Mouse (Mus musculus) brain, embryonic 14.5 days (tissue): ENCODE results near the gene Ube2d2b. TPM values are rescaled to one million over a fixed set of nuclear protein-coding genes. Genes with fewer than 3 reads are reported as not detected.

Source experiments
- DNase-seq: peaks from one replicate; pipeline ENCODE4 v3.0.0-alpha.2; 2011; ENCODE audit warnings: low read depth
- CTCF ChIP-seq: fragments of 200-500 bp; IDR thresholded peaks from 2 replicates; pipeline ENCODE4 v1.5.1; 2012; ENCODE audit warnings: inconsistent platforms, mild to moderate bottlenecking, moderate library complexity, borderline replicate concordance; ENCODE audit not compliant: insufficient read depth, insufficient read length; ENCODE audit errors: extremely low read depth
- POLR2A ChIP-seq: fragments of 200-500 bp; IDR thresholded peaks from 2 replicates; pipeline ENCODE4 v1.6.1; 2012; ENCODE audit warnings: mild to moderate bottlenecking, inconsistent platforms, borderline replicate concordance; ENCODE audit not compliant: poor library complexity, insufficient read depth, insufficient read length, severe bottlenecking; ENCODE audit errors: extremely low read depth
- polyA plus RNA-seq: library from polyadenylated mRNA; depleted of rRNA; stranded (reverse); fragments of >200 nt; gene quantifications from 2 replicates; pipeline ENCODE4 v1.2.3, GENCODE M21; 2012; rRNA removed

Gene Ube2d2b
- polyA plus RNA-seq, 1 experiment, result not detected

DNA sequence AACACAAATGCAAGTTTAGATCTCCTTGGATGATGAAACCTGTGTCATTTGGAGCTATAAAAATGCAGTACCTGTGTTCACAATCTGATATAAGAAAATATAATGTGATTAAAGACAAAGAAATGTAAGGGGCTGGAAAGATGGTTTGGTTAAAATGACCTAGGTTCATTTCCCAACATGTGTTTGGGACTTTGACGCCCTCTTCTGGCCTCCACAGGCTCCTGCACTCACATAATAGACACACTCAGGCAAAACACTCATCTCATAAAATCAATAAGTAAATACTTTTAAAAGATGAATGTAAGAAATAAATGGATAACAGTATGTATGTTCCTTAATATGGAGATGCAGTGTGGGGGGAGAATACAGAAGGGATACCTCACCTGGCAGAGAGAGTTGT, 47.2 kb downstream of the Ube2d2b start:
- DNase-seq, result no peak

DNA sequence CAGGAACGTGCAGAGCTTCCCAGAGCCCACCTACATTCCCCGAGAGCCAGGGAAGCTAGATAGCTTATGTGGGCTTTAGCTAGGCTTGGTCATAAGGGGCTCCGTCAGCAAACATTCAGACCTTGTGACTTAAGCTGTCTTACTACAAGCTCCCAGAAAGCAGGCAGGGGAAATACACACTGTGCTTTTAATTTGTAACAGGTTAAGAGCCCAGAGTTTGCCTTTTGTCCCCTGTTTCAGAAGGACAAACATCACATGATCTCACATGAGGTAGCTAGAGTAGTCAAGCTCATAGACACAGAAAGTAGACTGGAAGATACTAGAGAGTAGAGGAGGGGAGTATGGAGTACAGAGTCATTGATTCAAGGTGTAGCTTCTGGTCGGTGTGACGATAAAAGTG, 50.8 kb downstream of the Ube2d2b start:
- no peak for DNase-seq
- no peak for TF ChIP-seq CTCF
- TF ChIP-seq POLR2A, result no peak

More for the DNA sequence above, 47.2 kb downstream of the Ube2d2b start:
- TF ChIP-seq CTCF (no peak), POLR2A (no peak)

Other genes starting within 250 kb of the Ube2d2b start
- gene Rpap2, start 232.7 kb upstream of the Ube2d2b start, polyA plus RNA-seq, result 11.5 and 12.3 TPM in 2 replicates
- gene Glmn, start 232.2 kb upstream of the Ube2d2b start, polyA plus RNA-seq, result 16.0 and 18.3 TPM in 2 replicates
- gene Gfi1, start 104.1 kb upstream of the Ube2d2b start, polyA plus RNA-seq, result 0.10 and 0.11 TPM in 2 replicates
- 30.1 and 32.7 TPM in 2 replicates for gene Evi5, start 45.0 kb downstream of the Ube2d2b start, polyA plus RNA-seq
- 155 and 179 TPM in 2 replicates for gene Rpl5, start 70.4 kb downstream of the Ube2d2b start, polyA plus RNA-seq
- 12.9 and 18.9 TPM in 2 replicates for gene Fam69a, start 157.0 kb downstream of the Ube2d2b start, polyA plus RNA-seq
- 75.2 and 77.6 TPM in 2 replicates for gene Mtf2, start 235.6 kb downstream of the Ube2d2b start, polyA plus RNA-seq